Mouse (Mus musculus) kidney, embryonic 14.5 days (tissue): ENCODE measurements around the gene Gm10160. TPM values are rescaled to one million over a fixed set of nuclear protein-coding genes. Genes with fewer than 3 reads are reported as not detected.

Experiments
- ATAC-seq: fragments of 200-750 bp; cut with Nextera tagmentation; 2 replicates; pipeline ENCODE4 v1.8.0; 2017; ENCODE audit warnings: moderate number of reproducible peaks, mild to moderate bottlenecking, moderate TSS enrichment, moderate library complexity; ENCODE audit not compliant: low FRiP score, low TSS enrichment
- H3K27ac ChIP-seq: fragments of 300-500 bp; sonication (generic); 2 replicates; pipeline ENCODE4 v1.5.1; 2014; ENCODE audit warnings: low read depth, mild to moderate bottlenecking, low read length, moderate library complexity, mixed read lengths
- H3K27me3 ChIP-seq: fragments of 300-500 bp; sonication (generic); 2 replicates; pipeline ENCODE4 v1.6.1; 2014; ENCODE audit warnings: mild to moderate bottlenecking, low read length; ENCODE audit not compliant: control insufficient read depth, insufficient read depth
- H3K36me3 ChIP-seq: fragments of 300-500 bp; sonication (generic); 2 replicates; pipeline ENCODE4 v1.6.1; 2014; ENCODE audit warnings: low read length, mixed read lengths; ENCODE audit not compliant: control insufficient read depth, insufficient read depth
- H3K4me1 ChIP-seq: fragments of 300-500 bp; sonication (generic); 2 replicates; pipeline ENCODE4 v1.6.1; 2014; ENCODE audit warnings: low read length, mixed read lengths; ENCODE audit not compliant: control insufficient read depth, insufficient read depth
- H3K4me2 ChIP-seq: fragments of 300-500 bp; sonication (generic); replicated peaks from 2 replicates; pipeline ENCODE4 v1.6.1; 2014; ENCODE audit warnings: low read depth, mild to moderate bottlenecking, low read length
- H3K4me3 ChIP-seq: fragments of 300-500 bp; sonication (generic); 2 replicates; pipeline ENCODE4 v1.5.1; 2014; ENCODE audit warnings: mild to moderate bottlenecking, low read length
- H3K9ac ChIP-seq: fragments of 300-500 bp; sonication (generic); 2 replicates; pipeline ENCODE4 v1.6.1; 2014; ENCODE audit warnings: low read depth, mild to moderate bottlenecking, low read length, moderate library complexity
- H3K9me3 ChIP-seq: fragments of 300-500 bp; sonication (generic); 2 replicates; pipeline ENCODE4 v1.6.1; 2016; ENCODE audit warnings: low read length; ENCODE audit not compliant: control insufficient read depth
- WGBS: fragments of 180-500 bp; shearing (Covaris S2); extraction: QIAGEN DNeasy Blood & Tissue Kit; methylation state at CpG from one replicate; pipeline ENCODE4 v1.1.7; 2014; 5-methylcytosine and 5-hydroxymethylcytosine counted together
- polyA plus RNA-seq: library from polyadenylated mRNA; unstranded; fragments of >200 nt; fragmentation: Nextera tagmentation; extraction: Ambion mirVana; gene quantifications from 2 replicates; pipeline ENCODE4 v1.2.1, GENCODE M21; 2014

Gm10160 gene
- polyA plus RNA-seq, 1 experiment from 2014 or later, result not detected

DNA sequence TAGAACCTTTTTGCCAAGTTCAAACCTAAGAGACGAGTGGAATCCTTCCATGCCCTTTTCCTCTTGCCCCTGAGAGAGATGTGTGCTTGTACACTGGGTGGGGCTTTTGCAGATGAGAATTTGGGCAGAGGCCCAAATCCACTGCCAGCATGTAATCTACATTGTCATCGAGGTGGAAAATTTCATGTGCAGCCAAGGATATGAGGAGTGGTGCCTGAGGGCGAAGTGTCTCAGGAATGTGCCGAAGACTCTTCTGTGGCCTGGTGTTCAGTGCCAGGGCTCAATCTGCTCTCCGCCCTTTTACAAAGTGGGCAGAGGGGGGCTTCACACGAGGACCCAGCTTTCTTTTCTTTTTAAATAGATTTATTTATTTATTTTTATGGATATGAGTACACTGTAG, 19.0 kb upstream of the Gm10160 start:
- Histone ChIP-seq H3K4me1 (no peaks in the 10 kb centered on the region), H3K9me3 (no peaks in the 10 kb centered on the region), H3K9ac (no peak overlapping the region), H3K4me3 (no peak overlapping the region), H3K36me3 (no peaks in the 10 kb centered on the region), H3K27me3 (no peaks in the 10 kb centered on the region), H3K4me2 (no peak overlapping the region), H3K27ac (no peak overlapping the region)
- 79% methylated on average over 6 of the region's 6 CpGs for WGBS
- no peak for ATAC-seq

DNA sequence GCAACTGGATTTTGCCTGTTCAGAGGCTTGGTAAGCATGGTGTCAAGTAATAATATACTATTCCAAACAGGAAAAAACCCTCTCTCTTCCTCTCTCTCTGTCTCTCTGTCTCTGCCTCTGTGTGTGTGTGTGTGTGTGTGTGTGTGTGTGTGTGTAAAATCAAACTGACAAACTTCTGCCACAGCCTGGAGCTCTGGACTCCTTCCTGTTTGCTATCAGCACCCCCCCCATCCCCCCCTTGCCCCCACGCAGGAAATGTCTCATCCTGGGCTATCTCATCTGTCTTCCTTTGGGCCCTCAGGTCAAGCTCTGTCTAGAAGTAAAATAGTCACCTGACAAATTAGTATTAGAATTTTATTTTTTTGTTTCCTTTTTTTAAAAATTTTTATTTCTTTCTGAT, 18.2 kb upstream of the Gm10160 start:
- Histone ChIP-seq H3K4me1 (no peaks in the 10 kb centered on the region), H3K36me3 (no peaks in the 10 kb centered on the region), H3K9ac (no peak overlapping the region), H3K27me3 (no peaks in the 10 kb centered on the region), H3K4me3 (no peak overlapping the region), H3K9me3 (no peaks in the 10 kb centered on the region), H3K4me2 (no peak overlapping the region), H3K27ac (no peak overlapping the region)
- 36% methylated on average over 1 of the region's 1 CpGs for WGBS
- ATAC-seq, result no peak

- no peaks in the 10 kb centered on the region for H3K36me3 ChIP-seq
- no peak for ATAC-seq
- no peak overlapping the region for H3K4me3 ChIP-seq
- H3K9ac ChIP-seq, result no peak overlapping the region
- no peaks in the 10 kb centered on the region for H3K27me3 ChIP-seq
- no peaks in the 10 kb centered on the region for H3K9me3 ChIP-seq
- H3K4me2 ChIP-seq, result no peak overlapping the region
- H3K4me1 ChIP-seq, result no peaks in the 10 kb centered on the region
- 63% methylated on average over 13 of the region's 13 CpGs for WGBS
- no peak overlapping the region for H3K27ac ChIP-seq
These were observed 17.0 kb upstream of the Gm10160 start for GRCm38 (mm10) chr7:81872493-81873013.

DNA sequence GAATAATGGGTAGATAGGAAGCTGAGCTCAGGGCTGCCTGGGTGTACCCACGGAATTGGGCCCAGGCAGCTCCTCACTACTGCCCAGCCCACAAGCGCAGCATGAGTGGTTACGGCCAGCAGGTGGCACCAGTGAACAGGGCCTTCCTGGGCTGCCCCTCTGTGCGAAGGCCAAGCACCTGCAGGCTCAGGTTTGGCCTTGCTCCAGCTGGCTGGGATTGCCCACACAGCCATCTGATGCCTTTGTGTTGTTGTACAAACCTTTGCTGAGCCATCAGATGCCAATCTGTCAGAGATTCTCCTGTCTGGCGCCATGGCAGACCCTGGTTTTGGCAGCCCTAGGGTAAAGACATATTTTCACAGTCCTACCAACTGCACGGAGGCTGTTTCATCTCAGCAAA, 12.6 kb upstream of the Gm10160 start:
- ATAC-seq, result peak; percentile 81
- H3K36me3 ChIP-seq, result no peaks in the 10 kb centered on the region
- no peak overlapping the region for H3K4me2 ChIP-seq
- no peak overlapping the region for H3K27ac ChIP-seq
- WGBS, result 36% methylated on average over 6 of the region's 6 CpGs
- no peaks in the 10 kb centered on the region for H3K9me3 ChIP-seq
- no peaks in the 10 kb centered on the region for H3K27me3 ChIP-seq
- no peaks in the 10 kb centered on the region; the same call in 1 of the 2 replicates for H3K4me1 ChIP-seq
- H3K4me3 ChIP-seq, result no peak overlapping the region
- no peak overlapping the region for H3K9ac ChIP-seq

- H3K9ac ChIP-seq, result no peak overlapping the region
- H3K36me3 ChIP-seq, result no peaks in the 10 kb centered on the region
- no peak overlapping the region for H3K27ac ChIP-seq
- H3K4me3 ChIP-seq, result no peak overlapping the region
- H3K27me3 ChIP-seq, result no peaks in the 10 kb centered on the region
- H3K9me3 ChIP-seq, result no peaks in the 10 kb centered on the region
- H3K4me2 ChIP-seq, result no peak overlapping the region
- H3K4me1 ChIP-seq, result no peaks in the 10 kb centered on the region; the same call in 1 of the 2 replicates
- no peak for ATAC-seq
- 86% methylated on average over 9 of the region's 9 CpGs for WGBS
These were observed 11.8 kb upstream of the Gm10160 start for GRCm38 (mm10) chr7:81867231-81867930.

DNA sequence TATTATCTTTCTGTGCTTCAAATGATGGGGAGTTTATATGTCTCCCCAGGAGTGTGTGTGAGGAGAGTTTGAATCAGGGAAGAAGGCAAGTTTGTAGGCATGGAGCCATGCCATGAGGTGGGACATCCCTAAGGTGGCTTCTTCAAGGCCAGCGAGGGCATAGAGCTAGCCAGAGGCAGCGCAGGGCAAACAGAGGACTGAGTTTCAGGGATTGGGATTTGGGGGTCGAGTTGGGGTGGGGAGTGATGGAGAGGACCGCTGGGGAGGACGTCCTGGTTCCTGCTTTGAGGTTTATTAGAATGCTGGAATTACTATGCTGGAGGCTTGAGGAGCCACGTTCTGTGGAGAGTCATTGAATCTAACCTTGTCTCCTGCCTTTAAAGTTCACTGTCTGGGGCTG, 10.3 kb upstream of the Gm10160 start:
- Histone ChIP-seq H3K9me3 (no peaks in the 10 kb centered on the region), H3K27me3 (no peaks in the 10 kb centered on the region), H3K4me1 (no peaks in the 10 kb centered on the region; the same call in 1 of the 2 replicates), H3K4me3 (no peak overlapping the region), H3K36me3 (no peaks in the 10 kb centered on the region), H3K4me2 (no peak overlapping the region), H3K27ac (no peak overlapping the region), H3K9ac (no peak overlapping the region)
- WGBS, result 91% methylated on average over 6 of the region's 6 CpGs
- no peak for ATAC-seq

- Histone ChIP-seq H3K36me3 (no peaks in the 10 kb centered on the region), H3K4me1 (no peaks in the 10 kb centered on the region; the same call in 1 of the 2 replicates), H3K9me3 (no peaks in the 10 kb centered on the region), H3K4me3 (no peak overlapping the region), H3K27me3 (no peaks in the 10 kb centered on the region; the same call in 1 of the 2 replicates), H3K9ac (no peak overlapping the region), H3K4me2 (no peak overlapping the region), H3K27ac (no peak overlapping the region)
- ATAC-seq, result no peak
- WGBS, result 87% methylated on average over 6 of the region's 6 CpGs
These were observed 9.0 kb upstream of the Gm10160 start for GRCm38 (mm10) chr7:81864552-81864951.

GRCm38 (mm10) chr7:81862587-81863583, 7.3 kb upstream of the Gm10160 start:
- Histone ChIP-seq H3K4me3 (no peak overlapping the region), H3K9me3 (no peaks in the 10 kb centered on the region), H3K27ac (0 out of 2 replicates have a peak overlapping the region, but pooled peaks have one; percentile 17), H3K27me3 (peaks cover 5% of the 10 kb centered on the region; the same call in 1 of the 2 replicates), H3K36me3 (no peaks in the 10 kb centered on the region), H3K4me1 (peaks cover 3% of the 10 kb centered on the region; the same call in 1 of the 2 replicates), H3K4me2 (no peak overlapping the region), H3K9ac (no peak overlapping the region)
- no peak for ATAC-seq
- 76% methylated on average over 24 of the region's 24 CpGs for WGBS
